Mouse (Mus musculus): ENCODE data around the gene 4933415A04Rik.
A peak's percentile ranks its signal among the peaks of the same experiment; 100 is the strongest.

The 4933415A04Rik gene

GRCm38 (mm10) chr11:43632566-43632965, 45.7 kb downstream of the 4933415A04Rik start:
- no peak for DNase-seq (ENCODE audit: low read depth)

DNA sequence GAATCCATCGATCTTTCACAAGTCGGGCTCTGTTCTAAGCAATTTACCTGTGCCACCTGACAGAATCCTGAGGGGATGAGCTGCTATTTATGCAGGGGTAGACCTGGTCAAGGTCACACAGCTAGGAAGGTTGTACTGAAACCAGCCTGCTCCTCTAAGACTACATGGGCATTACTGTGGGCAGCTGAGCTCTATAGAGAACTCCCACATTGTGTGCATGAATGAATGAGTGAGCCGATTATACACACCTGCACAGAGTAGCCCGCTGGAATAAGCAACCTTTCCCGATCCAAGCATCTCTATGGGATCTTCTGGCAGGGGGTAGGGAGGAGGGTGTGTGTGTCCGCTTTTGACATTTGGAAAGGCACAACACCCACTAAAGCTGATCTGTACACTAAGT, 46.3 kb downstream of the 4933415A04Rik start:
- no peak for DNase-seq (ENCODE audit: low read depth)

DNA sequence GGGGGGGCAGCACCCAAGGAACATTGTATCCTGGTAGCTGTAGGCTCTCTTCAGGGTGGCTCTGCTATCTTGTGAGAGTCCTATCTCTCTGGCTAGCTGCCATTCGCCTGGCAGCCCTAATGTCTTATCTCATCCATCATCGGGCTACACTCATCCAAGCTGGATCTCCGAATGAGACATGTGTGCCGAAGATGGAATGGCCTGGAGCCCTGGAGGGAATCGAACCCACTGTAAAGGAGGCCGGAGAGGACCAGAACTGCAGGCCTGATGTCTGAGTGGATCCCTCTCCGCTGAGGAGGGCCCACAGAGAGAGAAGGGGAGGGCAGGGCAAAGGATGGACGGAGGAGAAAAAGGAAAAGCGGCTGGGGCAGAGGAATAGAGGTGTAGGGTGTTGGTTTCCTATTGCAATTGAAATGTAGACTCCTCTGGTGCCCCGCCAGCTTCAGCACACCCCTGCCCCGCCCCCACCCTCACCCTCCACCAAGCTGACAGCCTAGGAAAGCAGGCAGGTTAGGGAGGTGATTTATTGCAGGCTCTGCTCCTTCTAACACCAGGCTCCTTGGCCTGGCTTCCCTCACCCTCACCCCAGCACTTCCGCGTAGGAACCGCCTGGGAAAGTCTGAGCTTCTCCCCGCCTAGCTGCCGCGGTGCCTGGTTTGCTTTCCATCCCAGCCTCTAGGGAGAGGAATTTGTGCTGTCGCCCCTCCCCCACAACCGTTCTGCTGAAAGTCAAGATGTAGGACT, 47.0 kb downstream of the 4933415A04Rik start:
- peak; percentile 15 for DNase-seq (ENCODE audit: low read depth)

DNA sequence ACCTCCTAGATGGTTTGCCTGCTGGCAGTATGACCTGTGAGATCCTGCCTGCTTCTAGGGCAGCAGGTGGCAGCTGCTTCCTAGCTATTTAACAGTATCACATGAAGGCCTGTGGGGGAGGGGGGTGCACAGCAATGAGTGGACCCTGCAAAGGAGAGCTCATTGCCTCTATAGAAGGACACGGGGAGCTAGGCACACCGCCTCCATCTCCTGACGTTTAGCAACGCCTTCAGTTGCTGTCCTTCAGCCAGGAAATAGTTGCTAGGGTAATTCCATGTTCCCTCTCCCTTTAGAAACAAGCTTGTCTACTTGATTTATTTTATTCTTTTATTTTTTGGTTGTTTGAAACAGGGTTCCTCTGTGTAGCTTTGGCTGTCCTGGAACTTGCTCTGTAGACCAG, 49.9 kb downstream of the 4933415A04Rik start:
- DNase-seq (ENCODE audit: low read depth) = no peak

GRCm38 (mm10) chr11:43638486-43638885, 51.6 kb downstream of the 4933415A04Rik start:
- DNase-seq (ENCODE audit: low read depth) = no peak
